Mouse (Mus musculus): ENCODE measurements at regions not wholly inside any gene's neighbourhood (a gene's known extent, or its start where the extent isn't known, plus 50 kb on each side); places are given as distances from the start of the nearest gene placed in this dataset.

GRCm38 (mm10) chr3:118500234-118500633, 61.7 kb upstream of the Dpyd start:
- DNase-seq, result no peak

GRCm38 (mm10) chr3:118507582-118508237, 54.2 kb upstream of the Dpyd start:
- no peak for DNase-seq

- no peak for DNase-seq
Observed at GRCm38 (mm10) chr3:118510837-118511236, 51.1 kb upstream of the Dpyd start.

GRCm38 (mm10) chr3:118511969-118512368, 50.0 kb upstream of the Dpyd start:
- no peak for DNase-seq
